Mouse (Mus musculus): ENCODE measurements at regions not wholly inside any gene's neighbourhood (a gene's known extent, or its start where the extent isn't known, plus 50 kb on each side); places are given as distances from the start of the nearest gene placed in this dataset.

DNA sequence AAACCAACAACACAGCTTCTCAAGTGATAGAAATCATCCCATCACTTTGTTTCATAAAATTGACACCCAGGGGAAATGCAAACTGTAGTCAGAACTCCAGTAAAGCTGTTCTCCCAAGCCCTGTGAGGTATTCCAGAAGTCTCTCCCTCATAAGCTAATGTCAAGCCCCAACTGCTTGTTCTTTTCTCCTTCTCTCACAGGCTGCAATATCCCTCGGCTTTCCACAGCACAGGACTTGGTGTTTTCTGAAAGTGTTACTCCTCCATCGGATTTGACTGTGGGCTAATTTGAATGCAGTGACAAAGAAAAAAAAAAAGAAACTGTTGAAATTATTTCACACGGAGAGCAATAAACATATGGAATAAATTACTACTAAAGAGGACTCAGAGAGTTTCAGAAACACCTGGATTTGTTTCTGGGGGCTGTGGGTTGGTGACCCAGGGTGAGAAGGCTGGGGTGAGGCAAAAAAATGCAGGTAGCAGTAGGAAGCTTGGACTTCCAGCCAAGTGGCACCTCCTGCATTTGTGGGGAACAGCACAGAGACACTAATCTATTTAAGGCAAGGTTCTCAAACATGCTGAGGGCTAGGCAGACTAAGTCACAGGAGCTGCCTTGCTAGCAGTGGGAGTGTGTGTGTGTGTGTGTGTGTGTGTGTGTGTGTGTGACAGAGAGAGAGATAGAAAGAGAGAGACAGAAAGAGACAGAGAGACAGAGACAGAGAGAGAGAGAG is 447.3 kb downstream of the Gm43517 start:
- no peak for TF ChIP-seq GATA1 (IDR thresholded peaks at IDR 0.05; ENCODE audit: borderline replicate concordance, low read length)
- no peak for TF ChIP-seq FLI1 (IDR thresholded peaks at IDR 0.05; ENCODE audit: low read length)
